ENCODE assay signal across 12 mouse cellular contexts in the genomic region with DNA sequence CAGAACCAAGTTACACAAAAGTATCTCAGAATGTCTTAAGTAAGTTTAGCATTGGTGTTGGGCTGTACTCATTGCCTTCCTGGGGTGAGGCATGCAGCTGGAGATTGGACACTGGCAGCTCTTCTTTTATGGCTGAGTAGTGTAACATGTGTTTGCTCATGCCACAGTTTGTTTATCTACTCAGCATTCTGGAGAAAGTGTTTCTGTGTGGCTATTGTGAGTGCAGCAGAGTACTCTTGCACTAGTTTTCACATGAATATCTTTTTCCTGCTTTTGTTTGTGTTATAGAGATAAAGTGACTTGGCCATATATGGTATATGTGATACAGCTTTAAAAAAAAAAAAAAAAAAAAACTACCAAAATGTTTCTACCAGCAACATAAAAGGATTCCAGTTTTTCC. TPM values are rescaled to one million over a fixed set of nuclear protein-coding genes. Genes with fewer than 3 reads are reported as not detected.
DNase-seq lines count a peak whose midpoint lies in the region; ATAC-seq and TF ChIP-seq lines count a peak whose summit lies in the region.
"Had no signal": no experiment of that assay in that cellular context is flagged by ENCODE, and none has a peak within 500 bp of the region (broad histone marks: within the 10 kb centered on the region; RNA-seq: fewer than 3 reads in every experiment).

No protein-coding gene starts in this region.

- no peak overlapping the region for H3K9ac ChIP-seq in forebrain, embryonic 11.5 days (ENCODE audit: low read length)
- H3K9ac ChIP-seq: hindbrain, embryonic 15.5 days had no signal

- peak; percentile 90 for ATAC-seq in megakaryocyte progenitor cell, adult 5-6 weeks (replicated peaks; ENCODE audit: poor library complexity)
- no peak for ATAC-seq in forebrain, embryonic 11.5 days (replicated peaks; ENCODE audit: low FRiP score)

- TF ChIP-seq POLR2A in kidney, adult 2 months (IDR thresholded peaks at IDR 0.05; ENCODE audit: low read depth, low read length) = no peak

- no peak overlapping the region for H3K4me3 ChIP-seq in kidney, adult 2 months (ENCODE audit: insufficient read depth, low read depth, low read length)
- H3K4me3 ChIP-seq in brown adipose tissue, adult 24 weeks (ENCODE audit: insufficient read depth, low read depth, low read length) = no peak overlapping the region
- no peak overlapping the region for H3K4me3 ChIP-seq in forebrain, embryonic 11.5 days (ENCODE audit: low read depth, low read length)
- H3K4me3 ChIP-seq: forebrain, embryonic 10.5 days; hindbrain, embryonic 15.5 days; myocyte had no signal

- H3K9me3 ChIP-seq in forebrain, embryonic 11.5 days (ENCODE audit: control insufficient read depth, low read length) = no peaks in the 10 kb centered on the region
- H3K9me3 ChIP-seq: hindbrain, embryonic 15.5 days had no signal

- no peaks in the 10 kb centered on the region for H3K36me3 ChIP-seq in kidney, adult 2 months (ENCODE audit: control insufficient read depth, insufficient read depth, low read length)
- H3K36me3 ChIP-seq in forebrain, embryonic 11.5 days (ENCODE audit: control insufficient read depth, insufficient read depth, low read length) = no peaks in the 10 kb centered on the region; the same call in 1 of the 2 replicates
- H3K36me3 ChIP-seq: hindbrain, embryonic 15.5 days had no signal

- TF ChIP-seq CTCF in kidney, adult 2 months (conservative IDR thresholded peaks at IDR 0.05; ENCODE audit: insufficient read depth, insufficient read length, low read depth, low read length) = no peak

- peak overlapping the region; percentile 55; the same call in 1 of the 2 replicates for H3K27ac ChIP-seq in kidney, adult 2 months (ENCODE audit: insufficient read depth, low read depth, low read length)
- H3K27ac ChIP-seq in brown adipose tissue, adult 24 weeks (replicated peaks; ENCODE audit: low read depth, low read length) = 0 out of 2 replicates have a peak overlapping the region, but pooled peaks have one; percentile 1
- no peak overlapping the region for H3K27ac ChIP-seq in forebrain, embryonic 11.5 days (ENCODE audit: low read depth, low read length)
- H3K27ac ChIP-seq: forebrain, embryonic 10.5 days; hindbrain, embryonic 15.5 days had no signal

- no peaks in the 10 kb centered on the region for H3K27me3 ChIP-seq in kidney, adult 2 months (replicated peaks; ENCODE audit: control insufficient read depth, insufficient read depth, low read length)
- no peaks in the 10 kb centered on the region for H3K27me3 ChIP-seq in forebrain, embryonic 11.5 days (ENCODE audit: control insufficient read depth, insufficient read depth, low read length)
- H3K27me3 ChIP-seq: hindbrain, embryonic 15.5 days had no signal

- H3K4me1 ChIP-seq in kidney, adult 2 months (ENCODE audit: control insufficient read depth, insufficient read depth, low read length) = peaks cover 5% of the 10 kb centered on the region; the same call in 1 of the 2 replicates
- H3K4me1 ChIP-seq in brown adipose tissue, adult 24 weeks (ENCODE audit: control insufficient read depth, insufficient read depth, insufficient read length, low read length) = peaks cover 7% of the 10 kb centered on the region
- H3K4me1 ChIP-seq in forebrain, embryonic 11.5 days (replicated peaks; ENCODE audit: control insufficient read depth, insufficient read depth, low read length) = no peaks in the 10 kb centered on the region
- H3K4me1 ChIP-seq: forebrain, embryonic 10.5 days had no signal

- no peak overlapping the region for H3K4me2 ChIP-seq in forebrain, embryonic 11.5 days (ENCODE audit: low read depth, low read length, severe bottlenecking)
- H3K4me2 ChIP-seq: hindbrain, embryonic 15.5 days had no signal

- DNase-seq in kidney, adult 2 months = no peak
- DNase-seq in kidney, adult 9 months = no peak
- DNase-seq in induced T-regulatory cell, adult 2 months (ENCODE audit: low read depth) = peak; percentile 36
- no peak for DNase-seq in retina, postnatal 1 day
- DNase-seq in forebrain, embryonic 11.5 days (ENCODE audit: low spot score) = no peak
- DNase-seq: cerebellum, postnatal 36 days; gastrocnemius, postnatal 14 days had no signal

RNA-seq across cellular contexts. Expression of a gene that starts 13.5 kb away (rescaled TPM):
- polyA plus RNA-seq in kidney, adult 2 months (2012; rRNA removed) = 11.5 and 12.0 TPM in 2 replicates
- polyA plus RNA-seq in brown adipose tissue, adult 24 weeks (2012; ENCODE audit: insufficient read depth, insufficient read length, missing spikeins) = 16.7 and 18.5 TPM in 2 replicates
- 29.1 and 32.3 TPM in 2 replicates for total RNA-seq in megakaryocyte progenitor cell, adult 5-6 weeks (2015)
- 22.0 and 25.1 TPM in 2 replicates for total RNA-seq in megakaryocyte progenitor cell, adult 5-6 weeks (2017)
- 38.8 and 39.1 TPM in 2 replicates for polyA plus RNA-seq in forebrain, embryonic 11.5 days (2014; fragmentation: Nextera tagmentation; extraction: Ambion mirVana)

RNA-seq across cellular contexts. Expression of a gene that starts 50.8 kb away (rescaled TPM):
- 96.1 and 120 TPM in 2 replicates for polyA plus RNA-seq in kidney, adult 2 months (2012; rRNA removed)
- 194 and 203 TPM in 2 replicates for polyA plus RNA-seq in brown adipose tissue, adult 24 weeks (2012; ENCODE audit: insufficient read depth, insufficient read length, missing spikeins)
- total RNA-seq in megakaryocyte progenitor cell, adult 5-6 weeks (2015) = 361 and 398 TPM in 2 replicates
- 88.2 and 105 TPM in 2 replicates for total RNA-seq in megakaryocyte progenitor cell, adult 5-6 weeks (2017)
- 535 and 566 TPM in 2 replicates for polyA plus RNA-seq in forebrain, embryonic 11.5 days (2014; fragmentation: Nextera tagmentation; extraction: Ambion mirVana)

RNA-seq across cellular contexts. Expression of a gene that starts 52.4 kb away (rescaled TPM):
- polyA plus RNA-seq in kidney, adult 2 months (2012; rRNA removed) = 19.3 and 20.0 TPM in 2 replicates
- polyA plus RNA-seq in brown adipose tissue, adult 24 weeks (2012; ENCODE audit: insufficient read depth, insufficient read length, missing spikeins) = 75.7 and 115 TPM in 2 replicates
- 82.4 and 91.7 TPM in 2 replicates for total RNA-seq in megakaryocyte progenitor cell, adult 5-6 weeks (2015)
- 56.8 and 78.7 TPM in 2 replicates for total RNA-seq in megakaryocyte progenitor cell, adult 5-6 weeks (2017)
- polyA plus RNA-seq in forebrain, embryonic 11.5 days (2014; fragmentation: Nextera tagmentation; extraction: Ambion mirVana) = 24.9 and 25.5 TPM in 2 replicates
